Mouse (Mus musculus): ENCODE results near the gene Jph2. TPM values are rescaled to one million over a fixed set of nuclear protein-coding genes. Genes with fewer than 3 reads are reported as not detected.
A peak's percentile ranks its signal among the peaks of the same experiment; 100 is the strongest.

The Jph2 gene
- polyA plus RNA-seq, 1 experiment from 2014 or later = 0.28 TPM

DNA sequence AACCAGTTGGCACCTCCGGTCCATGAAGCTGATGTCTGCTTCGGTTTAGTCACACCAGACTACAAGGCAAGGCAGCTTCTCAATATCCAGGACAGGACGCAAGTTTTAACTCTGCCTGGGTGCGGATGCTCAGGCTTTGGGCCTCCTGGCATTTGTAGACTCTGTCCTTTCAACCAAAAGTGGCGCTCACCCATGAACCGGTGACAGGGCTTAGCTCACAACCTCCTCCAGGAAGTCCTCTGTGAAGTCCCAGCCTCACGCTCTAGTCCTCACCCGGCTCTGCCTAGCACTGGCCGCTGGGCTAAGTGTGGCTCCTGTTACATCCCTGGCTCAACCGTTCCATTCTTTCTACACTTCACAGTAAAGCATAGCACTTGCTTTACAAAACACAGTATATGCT is 4.6 kb downstream of the Jph2 start:
- ATAC-seq (no peak), DNase-seq (ENCODE audit: low read depth, low spot score) (no peak)
- CTCF ChIA-PET = interaction anchor here (1.1 to 2.2 kb wide), 3 partner anchors 8 to 52 kb away, joined by 3 to 19 read pairs (median 10); no protein-coding TSS in a partner anchor
- no peaks in the 10 kb centered on the region for H3K27me3 ChIP-seq
- in situ Hi-C loops (cut with MboI; ENCODE audit: low pct_unique_long_range_greater_than_20kb) = no loop called here
- TF ChIP-seq CTCF (IDR thresholded peaks at IDR 0.05) = no peak
- POLR2A ChIA-PET = interaction anchor here (1.1 kb wide), 1 partner anchor 21 kb away, joined by 3 read pairs; no protein-coding TSS in a partner anchor

DNA sequence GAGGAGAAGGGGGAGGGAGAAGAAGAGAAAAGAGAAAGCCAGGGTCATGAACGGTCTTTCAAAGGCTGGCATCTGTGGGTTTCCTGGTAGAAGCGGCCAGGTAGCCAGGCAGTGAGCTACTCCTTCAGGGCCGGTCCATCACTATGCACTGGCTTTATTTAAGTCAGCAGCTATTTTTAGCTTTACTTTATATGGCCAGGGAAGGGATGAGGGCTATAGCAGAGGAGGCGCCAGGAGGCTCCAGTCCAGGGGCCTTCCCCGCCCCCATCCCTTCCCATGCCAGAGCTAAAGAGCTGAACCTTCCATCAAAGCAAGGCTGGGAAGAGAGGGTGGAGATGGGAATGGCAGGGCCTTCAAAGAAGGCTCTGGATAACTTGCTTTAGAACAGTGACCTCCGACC is 5.4 kb downstream of the Jph2 start:
- ChIA-PET CTCF (interaction anchor here (1.1 to 2.2 kb wide), 3 partner anchors 9 to 52 kb away, joined by 3 to 19 read pairs (median 10); no protein-coding TSS in a partner anchor), POLR2A (interaction anchor here (1.1 kb wide), 1 partner anchor 20 kb away, joined by 3 read pairs; no protein-coding TSS in a partner anchor)
- no peak for DNase-seq (ENCODE audit: low read depth, low spot score)
- TF ChIP-seq CTCF (IDR thresholded peaks at IDR 0.05) = no peak
- no peaks in the 10 kb centered on the region for H3K27me3 ChIP-seq
- in situ Hi-C loops (cut with MboI; ENCODE audit: low pct_unique_long_range_greater_than_20kb) = no loop called here
- ATAC-seq = no peak

DNA sequence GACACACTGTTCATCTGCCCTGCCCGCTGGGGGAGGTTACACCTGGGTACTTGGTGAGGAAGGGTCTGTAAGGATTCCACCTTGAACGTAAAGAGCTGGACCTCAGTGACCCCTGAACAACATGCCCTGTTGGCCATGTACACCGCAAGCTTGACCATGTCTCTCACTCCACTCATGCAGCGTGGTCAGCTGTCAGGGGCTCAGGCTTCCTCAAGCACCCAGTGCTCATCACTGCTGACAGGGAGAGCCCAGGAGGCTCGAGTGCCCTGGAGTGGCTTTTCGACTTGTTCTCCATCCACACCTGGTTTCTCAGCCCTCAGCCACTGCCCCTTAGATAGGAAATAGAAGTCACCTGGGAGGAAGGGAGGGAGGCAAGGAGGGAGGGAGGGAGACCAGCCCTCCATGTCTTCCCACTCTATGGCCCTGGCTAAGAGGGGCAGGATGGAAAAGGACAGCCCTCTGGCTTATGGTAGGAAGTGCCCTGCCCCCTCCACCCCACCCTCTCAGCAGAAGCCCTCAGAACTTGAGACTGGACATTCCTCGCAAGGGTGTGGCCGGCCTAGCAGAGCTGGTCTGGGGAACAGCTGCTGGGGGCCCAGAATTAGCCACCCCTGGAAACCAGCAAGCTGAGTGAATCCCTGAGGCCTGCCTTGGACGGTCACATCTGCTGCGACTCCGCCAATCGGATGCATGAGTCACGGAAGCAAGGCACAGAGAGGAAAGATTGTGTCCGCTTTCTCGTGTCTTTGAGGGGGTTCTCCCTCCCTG is 11.2 kb downstream of the Jph2 start:
- ChIA-PET CTCF (interaction anchor here (0.8 to 2.5 kb wide), 2 partner anchors 15 to 46 kb away, joined by 3 to 8 read pairs; no protein-coding TSS in a partner anchor), POLR2A (no interaction called here)
- no peaks in the 10 kb centered on the region for H3K27me3 ChIP-seq
- DNase-seq (ENCODE audit: low read depth, low spot score) = peak; percentile 13
- ATAC-seq = no peak
- no peak for TF ChIP-seq CTCF (IDR thresholded peaks at IDR 0.05)
- in situ Hi-C loops (cut with MboI; ENCODE audit: low pct_unique_long_range_greater_than_20kb) = no loop called here

DNA sequence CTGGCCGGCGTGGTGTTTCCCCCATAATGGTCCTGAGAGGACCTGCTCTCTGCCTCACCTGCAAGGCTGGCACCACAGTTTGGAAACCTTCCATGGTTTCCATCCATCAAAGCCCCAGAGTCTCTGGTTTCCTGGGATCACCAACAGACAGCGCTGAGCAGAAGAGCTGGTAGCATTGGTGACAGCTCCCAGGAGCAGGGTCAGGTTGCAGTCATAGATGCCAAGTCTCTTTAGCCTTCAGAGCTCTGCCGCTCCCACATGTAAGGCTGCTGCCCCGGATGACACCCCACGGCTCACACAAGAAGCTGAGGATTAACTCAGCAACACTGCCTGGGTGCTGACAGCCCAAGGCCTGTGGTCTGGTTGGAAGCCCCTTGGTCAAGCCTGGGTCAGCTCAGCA is 12.7 kb downstream of the Jph2 start:
- ATAC-seq (no peak), DNase-seq (ENCODE audit: low read depth, low spot score) (no peak)
- ChIA-PET CTCF (interaction anchor here (1.1 kb wide), 1 partner anchor 35 kb away, joined by 3 read pairs; no protein-coding TSS in a partner anchor), POLR2A (no interaction called here)
- in situ Hi-C loops (cut with MboI; ENCODE audit: low pct_unique_long_range_greater_than_20kb) = no loop called here
- no peaks in the 10 kb centered on the region for H3K27me3 ChIP-seq
- no peak for TF ChIP-seq CTCF (IDR thresholded peaks at IDR 0.05)

DNA sequence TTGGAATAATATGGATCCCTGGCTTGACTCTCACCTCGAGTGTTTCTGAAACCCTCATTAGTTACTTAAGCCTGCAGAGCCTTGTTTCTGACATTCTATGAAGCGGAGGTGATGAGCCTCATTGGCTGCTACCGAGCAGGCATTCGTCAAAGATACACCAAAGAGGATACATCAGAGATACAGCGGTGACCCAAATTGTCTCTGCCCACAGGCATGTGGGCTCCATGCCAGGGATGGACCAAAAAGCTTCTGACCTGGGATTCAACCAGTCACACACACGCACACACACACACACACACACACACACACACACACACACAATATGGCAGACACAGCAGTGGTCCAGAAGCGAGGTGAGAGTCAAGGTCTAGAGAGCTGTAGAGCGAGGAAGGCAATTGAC is 16.5 kb downstream of the Jph2 start:
- H3K27me3 ChIP-seq = no peaks in the 10 kb centered on the region
- TF ChIP-seq CTCF (IDR thresholded peaks at IDR 0.05) = no peak
- POLR2A ChIA-PET = no interaction called here
- ATAC-seq (no peak), DNase-seq (ENCODE audit: low read depth, low spot score) (no peak)
- in situ Hi-C loops (cut with MboI; ENCODE audit: low pct_unique_long_range_greater_than_20kb) = no loop called here
- CTCF ChIA-PET = interaction anchor here (0.9 to 2.4 kb wide), 2 partner anchors 11 to 19 kb away, joined by 3 to 5 read pairs; no protein-coding TSS in a partner anchor

DNA sequence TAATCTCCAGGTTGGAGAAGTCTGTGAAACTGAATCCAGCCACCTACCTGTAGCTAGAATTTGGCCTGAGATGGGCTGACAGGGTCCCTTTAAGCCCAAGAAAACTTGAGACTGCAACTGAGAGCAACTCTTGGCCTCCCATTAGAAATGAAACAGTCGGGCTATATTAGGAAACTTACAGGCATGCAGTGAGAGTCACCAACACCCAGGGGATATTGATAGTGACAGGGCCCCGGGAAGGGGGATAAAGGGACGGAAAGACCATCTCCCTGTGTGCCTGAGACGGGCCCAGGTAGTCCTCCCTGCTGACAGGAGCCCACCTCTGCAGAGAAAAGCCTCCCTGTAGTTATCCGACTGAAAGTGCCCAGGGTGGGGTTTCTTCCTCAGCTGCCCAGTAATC is 18.4 kb downstream of the Jph2 start:
- ChIA-PET POLR2A (no interaction called here), CTCF (interaction anchor here (0.9 to 1.0 kb wide), 3 partner anchors 10 to 39 kb away, joined by 3 read pairs; no protein-coding TSS in a partner anchor)
- no peak for DNase-seq (ENCODE audit: low read depth, low spot score)
- no peak for TF ChIP-seq CTCF (IDR thresholded peaks at IDR 0.05)
- ATAC-seq = no peak
- no peaks in the 10 kb centered on the region for H3K27me3 ChIP-seq
- in situ Hi-C loops (cut with MboI; ENCODE audit: low pct_unique_long_range_greater_than_20kb) = no loop called here

DNA sequence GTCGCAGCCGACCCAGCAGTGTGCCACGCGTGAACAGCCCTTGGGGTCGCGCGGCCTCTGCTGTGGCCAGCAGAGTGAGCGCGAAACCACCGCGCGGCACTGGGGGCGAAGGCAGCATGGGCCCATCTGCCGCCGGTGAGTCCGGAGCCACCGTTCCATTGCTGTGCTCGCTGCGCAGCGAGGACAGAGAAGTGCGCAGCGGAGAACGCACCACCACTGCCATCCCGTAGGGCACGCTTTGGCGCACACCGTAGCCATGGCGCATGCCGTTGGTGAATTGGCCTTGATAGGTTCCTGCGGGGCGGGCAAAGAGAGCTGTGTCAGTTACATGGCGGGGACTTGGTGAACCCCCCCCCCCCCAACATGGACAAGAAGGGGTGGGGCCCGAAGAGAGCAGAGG is 21.7 kb downstream of the Jph2 start:
- in situ Hi-C loops (cut with MboI; ENCODE audit: low pct_unique_long_range_greater_than_20kb) = no loop called here
- ATAC-seq = no peak
- H3K27me3 ChIP-seq = no peaks in the 10 kb centered on the region
- TF ChIP-seq CTCF (IDR thresholded peaks at IDR 0.05) = no peak
- POLR2A ChIA-PET = no interaction called here
- CTCF ChIA-PET = no interaction called here
- DNase-seq (ENCODE audit: low read depth, low spot score) = no peak

DNA sequence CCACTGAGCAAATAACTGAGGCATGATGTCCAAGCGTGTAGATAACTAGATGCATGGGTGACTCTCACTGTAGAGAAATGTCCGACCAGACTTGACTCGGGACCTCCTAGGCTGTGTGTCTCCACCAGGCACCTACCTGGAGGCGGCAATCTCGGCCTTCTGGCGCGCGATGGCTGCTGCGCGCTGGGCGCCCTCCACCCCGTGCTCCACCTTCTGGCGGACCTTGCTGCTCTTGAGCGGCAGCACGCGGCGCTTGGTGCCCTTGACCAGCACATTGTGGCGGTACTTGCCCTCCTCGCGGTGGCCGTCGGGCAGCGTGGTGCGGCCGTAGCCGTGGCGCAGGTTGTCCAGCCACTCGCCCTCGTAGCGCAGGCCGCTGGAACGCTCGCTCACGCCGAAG is 22.3 kb downstream of the Jph2 start:
- ATAC-seq (no peak), DNase-seq (ENCODE audit: low read depth, low spot score) (no peak)
- ChIA-PET POLR2A (no interaction called here), CTCF (no interaction called here)
- H3K27me3 ChIP-seq = no peaks in the 10 kb centered on the region
- no peak for TF ChIP-seq CTCF (IDR thresholded peaks at IDR 0.05)
- in situ Hi-C loops (cut with MboI; ENCODE audit: low pct_unique_long_range_greater_than_20kb) = no loop called here

DNA sequence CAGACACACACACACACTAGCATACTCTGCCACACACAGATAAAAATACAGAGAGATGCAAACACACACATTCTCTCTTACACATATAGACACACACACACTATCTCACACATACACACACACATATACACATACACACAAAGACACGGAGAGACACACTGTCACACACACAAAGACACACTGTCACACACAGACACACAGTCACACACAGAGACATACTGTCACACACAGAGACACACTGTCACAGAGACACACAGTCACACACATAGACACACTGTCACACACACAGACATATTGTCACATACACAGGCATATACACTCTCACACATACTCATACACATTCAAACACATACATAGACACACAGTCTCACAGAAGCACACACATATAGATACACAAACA is 25.2 kb downstream of the Jph2 start:
- H3K27me3 ChIP-seq = no peaks in the 10 kb centered on the region
- no peak for TF ChIP-seq CTCF (IDR thresholded peaks at IDR 0.05)
- DNase-seq (ENCODE audit: low read depth, low spot score) = no peak
- ChIA-PET POLR2A (interaction anchor here (1.0 kb wide), 1 partner anchor 21 kb away, joined by 3 read pairs; no protein-coding TSS in a partner anchor), CTCF (no interaction called here)
- in situ Hi-C loops (cut with MboI; ENCODE audit: low pct_unique_long_range_greater_than_20kb) = no loop called here
- no peak for ATAC-seq

DNA sequence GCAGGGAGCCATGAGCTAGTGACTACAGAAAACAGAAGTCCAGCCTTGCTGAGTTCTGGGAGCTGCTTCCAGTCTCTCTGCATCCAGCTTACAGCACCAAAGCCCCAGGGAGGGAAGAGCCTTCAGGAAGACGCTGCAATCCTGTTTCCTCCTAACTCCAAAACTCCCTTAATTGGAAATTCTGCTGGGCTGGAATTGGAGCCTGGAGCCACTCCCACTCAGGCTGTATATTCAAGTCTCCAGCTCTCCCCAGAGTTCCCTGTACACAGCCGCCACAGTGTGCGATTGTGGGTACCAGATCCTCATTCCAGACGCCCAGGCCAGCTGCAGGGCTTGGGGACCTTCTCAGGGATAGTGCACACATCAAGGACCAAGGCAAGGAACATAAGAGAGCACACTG is 27.6 kb downstream of the Jph2 start:
- no peaks in the 10 kb centered on the region for H3K27me3 ChIP-seq
- ChIA-PET CTCF (interaction anchor here (0.8 to 3.1 kb wide), 4 partner anchors 12 to 31 kb away, joined by 3 to 16 read pairs (median 4); no protein-coding TSS in a partner anchor), POLR2A (interaction anchor here (0.7 to 1.2 kb wide), 2 partner anchors 12 to 412 kb away, joined by 3 read pairs; no protein-coding TSS in a partner anchor)
- ATAC-seq = no peak
- DNase-seq (ENCODE audit: low read depth, low spot score) = no peak
- TF ChIP-seq CTCF (IDR thresholded peaks at IDR 0.05) = no peak
- in situ Hi-C loops (cut with MboI; ENCODE audit: low pct_unique_long_range_greater_than_20kb) = no loop called here

Data from Patski (cell line).